Mouse (Mus musculus): ENCODE data around the gene Foxj1. TPM values are rescaled to one million over a fixed set of nuclear protein-coding genes. Genes with fewer than 3 reads are reported as not detected.

Foxj1 gene
- polyA plus RNA-seq, 1 experiment from 2014 or later: 0.12 TPM

DNA sequence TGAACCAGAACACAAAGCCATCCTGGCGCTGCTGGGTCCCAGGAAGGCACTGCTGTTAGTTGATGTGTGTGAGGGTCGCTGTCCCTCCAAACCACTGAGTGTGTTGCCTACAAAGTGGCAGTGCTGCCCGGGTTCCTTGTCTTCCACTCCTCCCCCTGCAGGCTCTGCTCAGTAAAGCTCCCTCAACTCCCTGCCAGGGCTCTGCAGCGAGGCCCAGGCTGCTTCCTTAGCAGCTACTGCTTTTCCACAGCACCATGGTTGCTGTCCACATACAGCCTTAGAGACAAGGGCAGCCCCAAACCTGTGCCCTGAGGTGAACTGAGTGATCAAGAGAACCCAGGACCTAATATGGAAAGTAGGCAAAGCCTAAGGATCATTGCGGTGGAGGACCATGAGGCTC is 47.8 kb downstream of the Foxj1 start:
- Histone ChIP-seq H3K4me1 (ENCODE audit: control insufficient read depth in 2 of 2, insufficient read depth in 2 of 2, low read length in 2 of 2) (peaks cover 0 to 5% of the 10 kb centered on the region in 2 experiments; a peak in 1 of 4 replicates), H3K36me3 (ENCODE audit: control insufficient read depth, insufficient read depth, low read length) (peaks cover 48% of the 10 kb centered on the region), H3K27ac (replicated peaks in 1 of 2; ENCODE audit: control insufficient read depth in 1 of 2, insufficient read depth in 1 of 2, low read depth in 2 of 2, low read length in 2 of 2) (no peak overlapping the region), H3K4me2 (ENCODE audit: low read length) (no peak overlapping the region), H3K9me3 (ENCODE audit: control insufficient read depth, low read length) (0 out of 2 replicates have a peak, but pooled peaks cover 3% of the 10 kb centered on the region), H3K27me3 (ENCODE audit: control insufficient read depth, insufficient read depth, low read length) (peaks cover 37% of the 10 kb centered on the region), H3K9ac (ENCODE audit: low read length) (no peak overlapping the region), H3K4me3 (ENCODE audit: control insufficient read depth in 1 of 2, insufficient read depth in 1 of 2, low read depth in 1 of 2, low read length in 2 of 2) (no peak overlapping the region)
- ATAC-seq (ENCODE audit: insufficient number of reproducible peaks, insufficient read depth, low FRiP score, low read depth): no peak
- WGBS: 68% methylated on average over 5 of the region's 5 CpGs

DNA sequence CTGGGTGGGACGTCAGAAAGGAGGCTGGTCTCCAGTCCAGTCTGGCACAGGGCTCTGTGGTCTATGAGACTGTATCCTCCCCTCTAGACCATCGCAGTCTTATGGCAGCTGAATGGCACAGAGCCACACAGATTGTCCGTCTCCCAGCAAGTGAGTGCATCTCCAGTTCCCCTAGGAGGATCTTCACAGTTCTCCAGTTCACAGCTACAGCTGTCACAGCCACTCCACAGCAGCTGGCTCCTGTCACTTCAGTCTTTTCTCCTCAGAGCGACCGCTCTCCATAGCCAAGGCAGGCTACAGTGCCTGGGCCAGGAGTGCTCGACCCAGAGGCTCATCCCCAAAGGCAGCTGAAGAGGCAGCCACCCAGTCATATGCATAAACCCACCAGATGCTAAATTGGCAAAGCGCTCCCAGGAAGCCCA is 49.4 kb downstream of the Foxj1 start:
- H3K9ac ChIP-seq (ENCODE audit: low read length): no peak overlapping the region
- no peak overlapping the region for H3K4me3 ChIP-seq (ENCODE audit: control insufficient read depth in 1 of 2, insufficient read depth in 1 of 2, low read depth in 1 of 2, low read length in 2 of 2)
- H3K27me3 ChIP-seq (ENCODE audit: control insufficient read depth, insufficient read depth, low read length): peaks cover 52% of the 10 kb centered on the region
- 0 out of 2 replicates have a peak, but pooled peaks cover 3% of the 10 kb centered on the region for H3K9me3 ChIP-seq (ENCODE audit: control insufficient read depth, low read length)
- H3K4me1 ChIP-seq (ENCODE audit: control insufficient read depth in 2 of 2, insufficient read depth in 2 of 2, low read length in 2 of 2): peaks cover 8% of the 10 kb centered on the region in 2 experiments
- H3K36me3 ChIP-seq (ENCODE audit: control insufficient read depth, insufficient read depth, low read length): peaks cover 33% of the 10 kb centered on the region
- WGBS: 60% methylated on average over 7 of the region's 7 CpGs
- H3K27ac ChIP-seq (replicated peaks in 1 of 2; ENCODE audit: control insufficient read depth in 1 of 2, insufficient read depth in 1 of 2, low read depth in 2 of 2, low read length in 2 of 2): no peak overlapping the region
- no peak overlapping the region for H3K4me2 ChIP-seq (ENCODE audit: low read length)
- no peak for ATAC-seq (ENCODE audit: insufficient number of reproducible peaks, insufficient read depth, low FRiP score, low read depth)

DNA sequence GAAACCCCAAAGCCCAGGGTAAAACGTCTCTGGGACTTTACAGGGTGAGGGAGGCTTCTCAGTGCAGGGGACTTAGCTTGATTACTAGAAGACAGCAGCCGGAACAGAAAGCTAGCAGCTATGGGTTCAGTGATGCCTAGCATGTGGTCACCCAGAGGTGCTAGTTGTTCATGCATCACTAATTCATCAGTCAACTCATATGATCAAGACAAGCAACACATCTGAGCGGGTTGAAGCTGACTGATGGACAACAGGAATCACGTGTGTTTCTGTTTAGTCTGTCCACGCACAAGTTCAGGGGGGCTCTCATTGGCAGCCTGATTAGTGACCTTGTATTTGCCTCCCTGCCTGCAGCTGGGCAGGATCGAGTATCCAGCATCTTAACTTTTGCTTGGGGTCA is 51.2 kb downstream of the Foxj1 start:
- 58% methylated on average over 6 of the region's 6 CpGs for WGBS
- Histone ChIP-seq H3K36me3 (ENCODE audit: control insufficient read depth, insufficient read depth, low read length) (peaks cover 17% of the 10 kb centered on the region), H3K4me3 (ENCODE audit: control insufficient read depth in 1 of 2, insufficient read depth in 1 of 2, low read depth in 1 of 2, low read length in 2 of 2) (no peak overlapping the region), H3K9ac (ENCODE audit: low read length) (no peak overlapping the region), H3K9me3 (ENCODE audit: control insufficient read depth, low read length) (0 out of 2 replicates have a peak, but pooled peaks cover 3% of the 10 kb centered on the region), H3K27me3 (ENCODE audit: control insufficient read depth, insufficient read depth, low read length) (peaks cover 64% of the 10 kb centered on the region), H3K4me1 (ENCODE audit: control insufficient read depth in 2 of 2, insufficient read depth in 2 of 2, low read length in 2 of 2) (peaks cover 5 to 8% of the 10 kb centered on the region in 2 experiments), H3K4me2 (ENCODE audit: low read length) (no peak overlapping the region), H3K27ac (replicated peaks in 1 of 2; ENCODE audit: control insufficient read depth in 1 of 2, insufficient read depth in 1 of 2, low read depth in 2 of 2, low read length in 2 of 2) (no peak overlapping the region)
- ATAC-seq (ENCODE audit: insufficient number of reproducible peaks, insufficient read depth, low FRiP score, low read depth): no peak

DNA sequence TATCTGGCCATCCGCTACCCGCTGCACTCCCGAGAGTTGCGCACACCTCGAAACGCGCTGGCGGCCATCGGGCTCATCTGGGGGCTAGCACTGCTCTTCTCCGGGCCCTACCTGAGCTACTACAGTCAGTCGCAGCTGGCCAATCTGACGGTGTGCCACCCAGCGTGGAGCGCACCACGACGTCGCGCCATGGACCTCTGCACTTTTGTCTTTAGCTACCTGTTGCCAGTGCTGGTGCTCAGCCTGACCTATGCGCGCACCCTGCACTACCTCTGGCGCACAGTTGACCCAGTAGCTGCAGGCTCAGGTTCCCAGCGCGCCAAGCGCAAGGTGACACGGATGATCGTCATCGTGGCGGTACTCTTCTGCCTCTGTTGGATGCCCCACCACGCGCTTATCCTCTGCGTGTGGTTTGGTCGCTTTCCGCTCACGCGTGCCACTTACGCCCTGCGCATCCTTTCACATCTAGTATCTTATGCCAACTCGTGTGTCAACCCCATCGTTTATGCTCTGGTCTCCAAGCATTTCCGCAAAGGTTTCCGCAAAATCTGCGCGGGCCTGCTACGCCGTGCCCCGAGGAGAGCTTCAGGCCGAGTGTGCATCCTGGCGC is 52.2 kb downstream of the Foxj1 start:
- 0 out of 2 replicates have a peak, but pooled peaks cover 3% of the 10 kb centered on the region for H3K9me3 ChIP-seq (ENCODE audit: control insufficient read depth, low read length)
- H3K4me2 ChIP-seq (ENCODE audit: low read length): no peak overlapping the region
- no peak overlapping the region for H3K4me3 ChIP-seq (ENCODE audit: control insufficient read depth in 1 of 2, insufficient read depth in 1 of 2, low read depth in 1 of 2, low read length in 2 of 2)
- H3K27me3 ChIP-seq (ENCODE audit: control insufficient read depth, insufficient read depth, low read length): peaks cover 64% of the 10 kb centered on the region
- H3K4me1 ChIP-seq (ENCODE audit: control insufficient read depth in 2 of 2, insufficient read depth in 2 of 2, low read length in 2 of 2): peaks cover 5 to 8% of the 10 kb centered on the region in 2 experiments
- peaks cover 8% of the 10 kb centered on the region for H3K36me3 ChIP-seq (ENCODE audit: control insufficient read depth, insufficient read depth, low read length)
- no peak; the same call in 1 of the 2 replicates for ATAC-seq (ENCODE audit: insufficient number of reproducible peaks, insufficient read depth, low FRiP score, low read depth)
- no peak overlapping the region for H3K9ac ChIP-seq (ENCODE audit: low read length)
- WGBS: 9% methylated on average over 48 of the region's 48 CpGs
- H3K27ac ChIP-seq (replicated peaks in 1 of 2; ENCODE audit: control insufficient read depth in 1 of 2, insufficient read depth in 1 of 2, low read depth in 2 of 2, low read length in 2 of 2): no peak overlapping the region

DNA sequence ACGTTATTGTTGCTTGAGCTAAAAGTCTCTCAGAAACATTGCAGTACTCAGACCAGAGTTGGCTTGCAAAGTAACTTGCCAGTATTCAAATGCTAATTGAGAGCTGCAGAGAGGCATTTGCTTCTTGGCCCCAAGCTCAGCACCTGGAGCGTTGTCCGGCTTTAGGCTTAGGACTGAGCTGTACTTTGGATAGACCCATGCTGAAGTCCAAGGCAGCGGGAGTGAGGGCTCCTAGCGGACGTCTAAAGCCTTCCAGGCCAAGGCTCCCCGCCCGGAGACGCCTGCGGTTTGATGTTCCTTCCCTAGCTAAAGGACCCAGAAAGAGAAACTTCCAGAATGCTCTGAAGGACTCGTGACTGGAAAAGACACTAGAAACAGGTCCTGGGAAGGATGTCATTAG is 53.1 kb downstream of the Foxj1 start:
- Histone ChIP-seq H3K4me2 (ENCODE audit: low read length) (peak overlapping the region; percentile 67), H3K27ac (replicated peaks in 1 of 2; ENCODE audit: control insufficient read depth in 1 of 2, insufficient read depth in 1 of 2, low read depth in 2 of 2, low read length in 2 of 2) (no peak overlapping the region), H3K27me3 (ENCODE audit: control insufficient read depth, insufficient read depth, low read length) (peaks cover 64% of the 10 kb centered on the region), H3K4me3 (ENCODE audit: control insufficient read depth in 1 of 2, insufficient read depth in 1 of 2, low read depth in 1 of 2, low read length in 2 of 2) (no peak overlapping the region), H3K9me3 (ENCODE audit: control insufficient read depth, low read length) (0 out of 2 replicates have a peak, but pooled peaks cover 3% of the 10 kb centered on the region), H3K4me1 (ENCODE audit: control insufficient read depth in 2 of 2, insufficient read depth in 2 of 2, low read length in 2 of 2) (peaks cover 5 to 8% of the 10 kb centered on the region in 2 experiments), H3K36me3 (ENCODE audit: control insufficient read depth, insufficient read depth, low read length) (no peaks in the 10 kb centered on the region), H3K9ac (ENCODE audit: low read length) (no peak overlapping the region)
- WGBS: 2% methylated on average over 11 of the region's 11 CpGs
- no peak for ATAC-seq (ENCODE audit: insufficient number of reproducible peaks, insufficient read depth, low FRiP score, low read depth)

DNA sequence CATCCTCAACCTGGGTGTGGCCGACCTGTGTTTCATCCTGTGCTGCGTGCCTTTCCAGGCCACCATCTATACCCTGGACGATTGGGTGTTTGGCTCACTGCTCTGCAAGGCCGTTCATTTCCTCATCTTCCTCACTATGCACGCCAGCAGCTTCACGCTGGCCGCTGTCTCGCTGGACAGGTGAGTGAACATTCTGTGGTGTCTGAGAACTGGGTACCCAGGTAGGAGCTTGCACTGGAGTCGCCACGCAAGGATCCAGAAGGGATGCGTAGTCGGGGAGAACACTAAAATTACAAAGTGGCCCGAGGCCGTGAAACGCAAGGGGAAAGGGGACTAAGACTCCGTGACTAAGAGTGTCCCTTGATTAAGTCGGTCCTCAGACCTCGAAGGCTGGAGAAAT is 53.5 kb downstream of the Foxj1 start:
- H3K36me3 ChIP-seq (ENCODE audit: control insufficient read depth, insufficient read depth, low read length): no peaks in the 10 kb centered on the region
- peaks cover 64% of the 10 kb centered on the region for H3K27me3 ChIP-seq (ENCODE audit: control insufficient read depth, insufficient read depth, low read length)
- no peak for ATAC-seq (ENCODE audit: insufficient number of reproducible peaks, insufficient read depth, low FRiP score, low read depth)
- no peak overlapping the region for H3K27ac ChIP-seq (replicated peaks in 1 of 2; ENCODE audit: control insufficient read depth in 1 of 2, insufficient read depth in 1 of 2, low read depth in 2 of 2, low read length in 2 of 2)
- peak overlapping the region; percentile 49; the same call in 1 of the 2 replicates for H3K9ac ChIP-seq (ENCODE audit: low read length)
- H3K4me3 ChIP-seq (ENCODE audit: control insufficient read depth in 1 of 2, insufficient read depth in 1 of 2, low read depth in 1 of 2, low read length in 2 of 2): peak overlapping the region; percentile 29 to 34
- H3K4me1 ChIP-seq (ENCODE audit: control insufficient read depth in 2 of 2, insufficient read depth in 2 of 2, low read length in 2 of 2): peaks cover 5 to 8% of the 10 kb centered on the region in 2 experiments
- 0 out of 2 replicates have a peak, but pooled peaks cover 3% of the 10 kb centered on the region for H3K9me3 ChIP-seq (ENCODE audit: control insufficient read depth, low read length)
- peak overlapping the region; percentile 67 for H3K4me2 ChIP-seq (ENCODE audit: low read length)
- 2% methylated on average over 18 of the region's 18 CpGs for WGBS

DNA sequence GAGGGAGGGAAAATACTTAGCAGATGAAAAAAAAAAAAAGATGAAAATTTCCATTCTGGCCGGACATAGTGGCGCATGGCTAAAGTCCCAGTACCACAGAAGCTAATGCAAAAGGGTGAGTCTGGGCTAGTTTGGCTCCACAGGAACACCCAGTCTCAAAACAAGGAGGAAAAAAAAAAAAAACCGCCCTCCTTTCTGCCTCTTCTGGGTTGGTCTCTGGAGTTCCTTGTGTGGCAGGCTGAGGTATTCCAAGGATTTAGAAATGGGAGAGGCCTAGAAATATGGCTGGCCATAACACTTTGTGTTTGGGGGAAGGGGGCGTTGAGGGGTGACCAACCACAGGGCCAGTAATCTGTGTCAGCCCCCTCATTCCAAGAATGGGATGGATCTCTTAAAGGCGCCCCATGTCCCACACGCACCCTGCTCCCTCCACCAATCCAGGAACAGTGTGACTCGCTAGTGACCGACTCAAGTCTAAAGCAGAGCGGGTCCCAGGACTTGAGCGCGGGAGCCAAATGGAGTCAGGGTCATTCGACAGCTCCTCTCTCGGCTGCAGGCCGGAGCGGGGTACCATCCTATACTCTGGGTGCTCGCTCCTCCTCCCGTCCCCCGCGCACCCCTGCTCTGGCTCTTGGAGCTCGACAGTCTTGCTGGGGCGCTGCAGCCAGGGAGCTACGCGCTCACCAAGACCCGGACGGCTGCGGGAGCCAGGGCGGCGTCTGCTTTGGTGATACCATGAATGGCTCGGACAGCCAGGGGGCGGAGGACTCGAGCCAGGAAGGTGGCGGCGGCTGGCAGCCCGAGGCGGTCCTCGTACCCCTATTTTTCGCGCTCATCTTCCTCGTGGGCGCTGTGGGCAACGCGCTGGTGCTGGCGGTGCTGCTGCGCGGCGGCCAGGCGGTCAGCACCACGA is 54.2 kb downstream of the Foxj1 start, which contains the start of gene Galr2:
TSS of gene Galr2 (plus strand) at position 189 of the 913 bp plus-strand sequence.
- Histone ChIP-seq H3K27me3 (ENCODE audit: control insufficient read depth, insufficient read depth, low read length) (peaks cover 63% of the 10 kb centered on the region), H3K4me1 (ENCODE audit: control insufficient read depth in 2 of 2, insufficient read depth in 2 of 2, low read length in 2 of 2) (peaks cover 5 to 8% of the 10 kb centered on the region in 2 experiments), H3K27ac (replicated peaks in 1 of 2; ENCODE audit: control insufficient read depth in 1 of 2, insufficient read depth in 1 of 2, low read depth in 2 of 2, low read length in 2 of 2) (no peak within 1 kb of the TSS), H3K9me3 (ENCODE audit: control insufficient read depth, low read length) (0 out of 2 replicates have a peak, but pooled peaks cover 3% of the 10 kb centered on the region), H3K4me3 (ENCODE audit: control insufficient read depth in 1 of 2, insufficient read depth in 1 of 2, low read depth in 1 of 2, low read length in 2 of 2) (peak within 1 kb of the TSS; percentile 29 to 34), H3K36me3 (ENCODE audit: control insufficient read depth, insufficient read depth, low read length) (no peaks in the 10 kb centered on the region), H3K9ac (ENCODE audit: low read length) (peak within 1 kb of the TSS; percentile 49; the same call in 1 of the 2 replicates), H3K4me2 (ENCODE audit: low read length) (peak within 1 kb of the TSS; percentile 67)
- 5% methylated on average over 48 of the region's 48 CpGs for WGBS
- no peak for ATAC-seq (ENCODE audit: insufficient number of reproducible peaks, insufficient read depth, low FRiP score, low read depth)
